Mouse (Mus musculus) brain, embryonic 14.5 days (tissue): ENCODE data around the gene Rmi2.

Experiments
- CTCF ChIP-seq: fragments of 200-500 bp; IDR thresholded peaks from 2 replicates; pipeline ENCODE4 v1.5.1; 2012; ENCODE audit warnings: inconsistent platforms, mild to moderate bottlenecking, moderate library complexity, borderline replicate concordance; ENCODE audit not compliant: insufficient read depth, insufficient read length; ENCODE audit errors: extremely low read depth
- POLR2A ChIP-seq: fragments of 200-500 bp; IDR thresholded peaks from 2 replicates; pipeline ENCODE4 v1.6.1; 2012; ENCODE audit warnings: mild to moderate bottlenecking, inconsistent platforms, borderline replicate concordance; ENCODE audit not compliant: poor library complexity, insufficient read depth, insufficient read length, severe bottlenecking; ENCODE audit errors: extremely low read depth

- TF ChIP-seq CTCF, result no peak
- TF ChIP-seq POLR2A, result no peak
Measured at GRCm38 (mm10) chr16:10787548-10788058, 47.3 kb upstream of the Rmi2 start.
